Mouse (Mus musculus) lung, postnatal 25 days (tissue): ENCODE measurements around the gene Uchl3.

Source experiments
- DNase-seq: peaks from one replicate; pipeline ENCODE4 v3.0.0; 2022; ENCODE audit warnings: low spot score

The Uchl3 gene

GRCm38 (mm10) chr14:101666536-101666935, 12.8 kb downstream of the Uchl3 start:
- no peak for DNase-seq

GRCm38 (mm10) chr14:101668626-101669025, 14.9 kb downstream of the Uchl3 start:
- no peak for DNase-seq

GRCm38 (mm10) chr14:101672226-101672625, 18.5 kb downstream of the Uchl3 start:
- no peak for DNase-seq

GRCm38 (mm10) chr14:101687696-101688095, 33.9 kb downstream of the Uchl3 start:
- DNase-seq, result no peak

GRCm38 (mm10) chr14:101688406-101688805, 34.6 kb downstream of the Uchl3 start:
- no peak for DNase-seq

- DNase-seq, result no peak
Measured at GRCm38 (mm10) chr14:101704479-101704878, 50.7 kb downstream of the Uchl3 start.

- DNase-seq, result no peak
Measured at GRCm38 (mm10) chr14:101707088-101707487, 53.3 kb downstream of the Uchl3 start.

- DNase-seq, result no peak
Measured at GRCm38 (mm10) chr14:101714414-101714813, 60.6 kb downstream of the Uchl3 start.

GRCm38 (mm10) chr14:101729237-101729971, 75.6 kb downstream of the Uchl3 start, which contains the start of the genes Gm9922 and Lmo7:
Gene Gm9922, minus strand, starts transcription at chr14:101729814.
Gene Lmo7, plus strand, starts transcription at chr14:101729957.
- peak; percentile 65 for DNase-seq

- no peak for DNase-seq
Measured at GRCm38 (mm10) chr14:101729972-101730692, 76.4 kb downstream of the Uchl3 start.

- DNase-seq, result no peak
Measured at GRCm38 (mm10) chr14:101733542-101734303, 80.0 kb downstream of the Uchl3 start.

- DNase-seq, result no peak
Measured at GRCm38 (mm10) chr14:101737501-101737900, 83.7 kb downstream of the Uchl3 start.
